Mouse (Mus musculus) inflammation-experienced regulatory T-cells (primary cell): ENCODE data around the gene Mertk. TPM values are rescaled to one million over a fixed set of nuclear protein-coding genes. Genes with fewer than 3 reads are reported as not detected.

ENCODE experiments used
- polyA plus RNA-seq, 2 experiments: library from polyadenylated mRNA; unstranded; fragments of 100-300 nt; shearing (Covaris generic); gene quantifications; one replicate each; pipeline ENCODE4 v1.2.1; 2017

Gene Mertk
- polyA plus RNA-seq: 1 to 10 TPM in 1 of 2 experiments, under 1 TPM in 1; 0.14 to 1.4 TPM

GRCm38 (mm10) chr2:128698693-128699181 is at the start of gene Mertk:
TSS of gene Mertk (plus strand) at chr2:128698956.

GRCm38 (mm10) chr2:128686921-128687557 is 11.7 kb upstream of the Mertk start, which contains the start of gene Anapc1:
TSS of gene Anapc1 (minus strand) at chr2:128687391.

DNA sequence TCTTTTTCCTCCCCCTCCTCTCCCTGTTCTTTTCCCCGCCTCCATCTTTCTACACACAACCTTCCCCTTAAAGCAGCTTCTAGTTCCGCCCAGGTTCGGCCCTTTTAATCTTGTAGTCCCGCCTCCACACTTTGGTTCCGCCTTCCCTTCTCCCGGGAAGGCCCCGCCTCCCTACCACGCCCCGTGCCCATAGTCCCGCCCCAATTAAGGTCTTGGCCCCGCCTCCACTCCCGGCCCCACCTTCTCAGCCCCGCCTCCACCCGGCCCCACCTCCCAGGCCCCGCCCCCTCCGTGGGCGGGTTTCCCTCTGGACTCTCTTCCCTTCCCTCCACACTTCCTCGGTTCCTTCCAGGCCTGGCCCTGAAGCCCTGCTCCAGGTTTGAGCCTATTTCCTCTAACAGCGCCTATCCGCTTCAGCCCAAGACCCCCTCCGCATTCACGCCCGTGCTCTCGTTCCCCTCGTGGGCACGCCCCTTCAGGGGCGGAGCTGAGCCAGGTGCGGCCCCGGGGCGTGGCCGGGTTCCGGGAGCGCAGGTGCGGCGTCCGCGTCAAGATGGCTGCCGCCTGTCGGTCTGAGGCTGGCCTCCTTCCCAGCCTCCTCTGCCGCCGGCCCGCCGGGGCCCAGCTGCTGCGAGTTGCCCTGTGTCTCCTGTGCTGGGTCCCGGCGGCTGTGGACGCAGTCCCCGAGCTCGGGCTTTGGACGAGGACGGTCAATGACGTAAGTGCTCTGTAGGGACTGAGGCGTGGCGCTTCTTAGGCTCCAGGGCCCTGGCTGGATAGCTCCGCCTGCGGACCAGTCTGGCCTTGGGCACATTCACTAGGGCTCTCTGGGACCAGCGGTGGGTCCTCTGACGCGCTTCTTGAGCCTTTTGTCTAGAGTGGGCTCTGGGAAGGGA is 119.3 kb downstream of the Mertk start, which contains the start of gene Tmem87b:
Tmem87b (plus strand) TSS at position 333 of the 896 bp plus-strand sequence.

Other genes with a start within 250 kb of the Mertk start
- under 1 TPM; 0.30 to 0.69 TPM for gene Spdye4c, start 107.7 kb upstream of the Mertk start, polyA plus RNA-seq
- gene Anapc1, start 11.6 kb upstream of the Mertk start, polyA plus RNA-seq: 10 to 100 TPM; 73.9 to 75.1 TPM
- 10 to 100 TPM; 18.7 to 26.9 TPM for gene Tmem87b, start 119.2 kb downstream of the Mertk start, polyA plus RNA-seq
- under 1 TPM in 1 of 2 experiments, not detected in 1; 0.16 TPM for gene Fbln7, start 164.0 kb downstream of the Mertk start, polyA plus RNA-seq
- gene Zc3h8, start 245.1 kb downstream of the Mertk start, polyA plus RNA-seq: 10 to 100 TPM in 1 of 2 experiments, 1 to 10 TPM in 1; 9.7 to 10.4 TPM